Mouse (Mus musculus): Measurements from ENCODE around the gene Prph.
"Not testable (repeated sequence)": the region's sequence is repeated elsewhere in the genome, so short reads cannot be mapped to it uniquely, and the experiment has no call there.

Gene Prph

DNA sequence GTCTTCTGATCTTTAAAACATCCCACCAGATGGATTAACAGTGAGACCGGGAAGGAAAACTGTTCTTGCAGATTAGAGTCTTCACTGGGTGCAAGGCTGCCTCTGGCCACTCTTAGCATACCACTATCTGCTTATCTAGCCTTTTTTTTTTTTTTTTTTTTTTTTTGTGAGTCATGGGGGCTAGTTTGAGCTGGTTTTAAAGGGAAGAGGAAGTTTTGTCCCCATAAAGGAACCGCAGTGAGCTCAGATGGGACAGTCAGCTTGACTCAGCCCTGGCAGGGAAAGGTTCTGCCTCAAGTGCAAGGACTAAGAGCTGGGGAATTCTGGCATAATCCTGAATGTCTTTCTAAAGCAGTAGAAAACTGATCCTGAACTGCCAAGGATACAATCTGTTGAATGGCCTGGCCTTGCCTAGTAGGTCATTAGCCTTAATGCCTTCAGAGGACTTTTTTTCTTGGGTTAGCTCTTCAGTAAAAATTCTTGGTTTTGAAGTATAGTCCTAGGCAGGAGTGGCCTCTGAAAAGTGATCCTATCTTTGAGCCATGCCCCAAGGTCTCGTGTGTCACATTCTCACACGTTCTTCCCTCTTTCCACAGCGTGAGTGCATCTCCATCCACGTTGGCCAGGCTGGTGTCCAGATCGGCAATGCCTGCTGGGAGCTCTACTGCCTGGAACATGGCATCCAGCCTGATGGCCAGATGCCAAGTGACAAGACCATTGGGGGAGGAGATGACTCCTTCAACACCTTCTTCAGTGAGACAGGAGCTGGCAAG, 21.3 kb upstream of the Prph start:
- DNase-seq (ENCODE audit: low read depth, low spot score), result no peak

DNA sequence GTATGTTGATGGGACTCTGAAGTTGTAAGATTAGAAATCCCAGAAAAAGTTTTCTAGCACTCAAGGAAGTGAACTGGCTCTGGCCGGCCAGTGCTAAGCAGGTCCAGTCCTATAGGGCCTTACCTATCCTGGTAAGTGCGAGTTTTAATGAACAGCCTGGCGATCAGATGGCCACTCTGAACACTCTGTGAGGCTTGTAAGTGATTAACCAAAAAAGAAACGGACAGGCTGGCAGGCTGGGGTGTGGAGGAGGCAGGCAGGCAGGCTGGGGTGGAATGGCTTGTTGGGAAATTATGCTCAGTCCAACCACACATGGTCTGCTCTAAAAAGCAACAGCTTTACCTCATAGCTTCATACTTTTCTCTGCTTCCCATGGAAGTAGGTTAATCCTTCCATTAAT, 19.5 kb upstream of the Prph start:
- DNase-seq (ENCODE audit: low read depth, low spot score), result no peak

DNA sequence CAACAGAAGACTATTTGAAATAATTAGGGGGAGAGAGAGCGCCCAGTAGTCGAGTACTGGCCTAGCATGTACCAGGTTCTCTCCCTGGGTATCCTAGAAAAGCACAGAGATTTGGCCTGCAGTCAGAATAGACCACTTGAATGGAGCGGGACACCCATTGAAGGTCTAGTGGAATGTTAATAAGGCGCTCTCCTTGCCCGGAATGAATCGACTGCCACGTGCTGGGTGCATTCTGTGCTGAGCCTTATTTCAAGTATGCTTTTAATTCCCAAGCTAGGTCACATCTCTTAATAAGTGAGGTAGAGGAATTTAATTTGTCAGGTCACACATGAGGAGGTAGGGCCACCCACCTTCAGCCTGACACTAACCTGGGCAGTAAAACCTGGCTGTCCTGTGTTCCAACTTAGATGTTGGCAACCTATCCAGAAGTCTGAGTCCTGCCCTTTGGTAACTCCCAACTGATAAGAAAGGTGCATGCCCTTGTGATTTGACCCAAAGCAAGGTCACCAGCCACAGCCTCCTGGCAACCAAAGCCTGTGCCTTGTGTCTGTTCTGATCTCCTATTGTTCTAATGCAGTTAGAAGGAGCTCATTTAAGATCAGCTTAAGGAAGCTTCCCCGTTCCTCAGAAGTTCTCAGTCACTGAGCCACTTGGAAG, 18.6 kb upstream of the Prph start:
- DNase-seq (ENCODE audit: low read depth, low spot score), result no peak

DNA sequence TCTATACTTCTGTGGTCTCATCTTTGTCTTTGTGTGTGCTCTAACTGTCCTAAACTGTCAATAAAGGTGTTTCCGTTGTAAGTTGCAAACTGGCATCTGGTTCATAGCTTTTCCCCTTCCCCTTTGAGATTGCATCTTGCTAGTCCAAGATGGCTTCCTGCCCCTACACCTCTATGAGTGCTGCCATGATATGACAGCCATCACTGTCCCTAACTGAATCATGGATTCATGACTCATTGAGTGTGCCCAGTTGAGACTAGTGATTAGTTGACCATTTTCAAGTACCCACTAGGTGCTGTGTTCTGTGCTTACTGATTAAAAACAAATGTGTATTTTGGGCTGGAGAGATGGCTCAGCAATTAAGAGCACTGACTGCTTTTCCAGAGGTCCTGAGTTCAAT, 16.9 kb upstream of the Prph start:
- no peak for DNase-seq (ENCODE audit: low read depth, low spot score)

GRCm38 (mm10) chr15:99038797-99039196, 16.2 kb upstream of the Prph start:
- DNase-seq (ENCODE audit: low read depth, low spot score), result no peak

DNA sequence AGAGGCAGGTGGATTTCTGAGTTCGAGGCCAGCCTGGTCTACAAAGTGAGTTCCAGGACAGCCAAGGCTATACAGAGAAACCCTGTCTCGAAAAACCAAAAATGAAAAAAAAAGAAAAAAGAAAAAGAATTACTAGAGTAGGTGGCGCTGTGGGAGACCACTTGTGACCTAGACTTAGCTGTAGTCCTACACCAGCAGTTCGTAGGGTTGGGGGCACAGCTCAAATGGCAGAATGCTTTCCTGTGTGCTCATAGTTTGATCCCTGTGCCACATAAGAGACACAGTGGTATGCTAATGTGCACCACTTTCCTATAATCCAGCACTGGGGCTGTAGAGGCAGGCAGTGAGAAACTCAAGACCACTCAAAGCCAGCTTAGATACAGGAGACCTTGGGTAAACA, 15.7 kb upstream of the Prph start:
- DNase-seq (ENCODE audit: low read depth, low spot score), result no peak

DNA sequence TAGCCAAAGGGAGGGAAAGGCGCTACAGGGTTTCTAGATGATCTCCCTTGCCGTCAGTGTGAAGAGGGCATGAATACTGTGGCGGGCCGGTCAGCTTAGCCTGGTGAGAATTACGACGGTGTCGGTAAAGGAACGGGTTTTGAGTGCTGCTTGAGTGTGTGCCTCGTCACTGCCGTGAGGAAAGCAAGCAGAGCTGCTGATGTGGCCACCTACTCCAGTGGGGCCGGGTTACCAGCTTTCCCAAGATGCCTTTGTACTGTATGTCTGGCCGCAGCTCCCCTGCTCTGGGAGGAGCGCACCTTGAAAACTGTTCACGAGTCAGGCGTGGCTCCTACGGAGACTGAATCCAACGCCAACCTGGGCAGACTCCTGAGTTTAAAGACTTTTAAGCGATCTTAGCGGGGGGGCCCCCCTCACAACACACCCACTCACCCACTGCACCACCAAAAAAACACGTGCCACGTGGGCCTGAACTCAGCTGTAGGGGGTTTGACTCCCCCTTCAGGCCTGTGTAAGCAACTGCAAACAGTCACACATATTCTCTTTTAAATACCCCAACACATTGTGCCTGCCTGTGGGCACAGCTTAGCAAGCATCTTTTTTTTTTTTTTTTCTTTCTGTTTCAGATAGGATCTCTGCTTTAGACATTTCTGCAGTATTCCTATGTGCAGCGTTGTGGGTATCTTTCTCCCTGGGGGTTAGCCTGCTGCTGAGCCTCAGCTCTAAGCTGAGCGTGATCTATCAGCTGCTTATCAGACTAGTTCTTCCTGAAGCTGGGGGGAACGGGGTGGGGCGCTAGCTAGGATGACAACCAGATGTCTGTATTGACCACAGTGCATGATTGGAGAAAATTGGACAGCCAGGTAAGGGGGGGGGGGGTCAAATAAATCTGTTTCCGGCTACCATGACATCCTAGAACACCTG, 14.7 kb upstream of the Prph start:
- DNase-seq (ENCODE audit: low read depth, low spot score), result peak; percentile 75

GRCm38 (mm10) chr15:99040920-99041856, 13.8 kb upstream of the Prph start:
- no peak for DNase-seq (ENCODE audit: low read depth, low spot score)

DNA sequence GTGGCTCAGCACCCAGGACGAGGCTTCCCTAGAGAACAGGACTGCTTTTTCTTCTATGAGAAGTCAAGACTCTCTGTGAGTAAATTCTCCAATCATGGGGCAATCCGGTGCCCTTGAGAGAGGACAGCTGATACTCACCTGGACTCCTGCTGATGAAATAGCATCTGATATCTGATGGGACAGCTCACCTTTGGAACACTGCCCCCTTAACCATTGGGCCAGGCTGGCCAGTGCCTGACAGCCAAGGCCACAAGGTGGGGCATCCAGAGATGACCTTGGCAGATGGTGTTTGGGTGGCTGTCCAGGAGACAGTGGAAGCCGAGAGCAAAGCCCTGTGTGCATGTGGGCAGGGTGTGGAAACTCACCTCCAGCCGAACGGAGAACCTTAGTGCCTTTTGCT, 12.6 kb upstream of the Prph start:
- no peak for DNase-seq (ENCODE audit: low read depth, low spot score)

GRCm38 (mm10) chr15:99044854-99045253, 10.1 kb upstream of the Prph start:
- peak; percentile 80 for DNase-seq (ENCODE audit: low read depth, low spot score)

DNA sequence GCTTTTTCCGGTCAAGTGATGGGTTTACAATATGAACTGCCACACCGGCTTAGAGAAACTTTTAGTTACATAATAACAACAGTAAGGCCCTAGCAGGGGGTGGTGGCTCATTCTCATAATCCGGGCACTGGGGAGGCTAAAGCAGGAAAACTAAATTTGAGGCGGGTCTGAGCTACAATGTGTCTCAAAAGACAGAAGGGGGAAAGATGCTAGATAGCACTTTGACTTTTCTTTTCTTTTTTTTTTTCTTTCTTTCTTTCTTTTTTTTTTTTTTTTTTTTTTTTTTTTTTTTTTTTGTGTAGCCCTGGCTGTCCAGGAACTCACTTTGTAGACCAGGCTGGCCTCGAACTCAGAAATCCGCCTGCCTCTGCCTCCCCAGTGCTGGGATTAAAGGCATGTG, 9.2 kb upstream of the Prph start:
- not testable (repeated sequence) for DNase-seq (ENCODE audit: low read depth, low spot score)

DNA sequence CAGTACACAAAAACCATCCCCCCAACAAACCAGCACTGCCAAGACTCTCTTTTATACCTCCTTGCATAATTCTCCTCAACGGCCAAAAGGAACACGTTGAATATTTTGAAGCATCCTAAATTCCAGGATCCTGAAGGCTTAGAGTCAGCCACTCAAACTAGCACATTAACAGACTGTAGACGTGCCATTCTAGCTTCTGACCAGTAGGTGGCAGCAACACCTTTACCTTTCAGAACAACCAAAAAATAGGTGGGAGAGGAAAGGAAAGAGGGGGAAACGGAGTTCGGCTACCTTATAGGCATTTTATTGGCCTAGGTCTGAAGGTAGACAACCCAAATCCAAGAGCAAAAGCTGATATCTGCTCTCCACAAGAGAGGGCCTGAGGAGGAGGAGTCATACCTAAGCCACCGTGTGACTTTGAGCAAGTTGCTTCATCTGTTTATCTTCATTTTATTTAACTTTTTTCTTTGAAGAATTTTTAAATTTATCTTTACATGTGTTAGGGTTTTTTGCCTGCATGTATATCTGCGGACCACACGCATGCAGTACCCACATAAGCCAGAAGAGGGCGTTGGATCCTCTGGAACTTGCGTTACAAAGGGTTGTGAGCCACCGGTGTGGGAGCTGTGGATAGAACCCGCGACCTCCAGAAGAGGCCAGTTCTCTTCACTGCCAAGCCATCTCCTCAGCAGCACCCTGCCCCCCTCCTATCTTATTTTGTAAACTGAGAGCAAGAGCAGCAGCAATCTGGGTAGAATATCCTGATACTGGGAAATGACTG, 5.3 kb upstream of the Prph start:
- DNase-seq (ENCODE audit: low read depth, low spot score), result peak; percentile 84

GRCm38 (mm10) chr15:99053373-99053772, 1.6 kb upstream of the Prph start:
- DNase-seq (ENCODE audit: low read depth, low spot score), result peak; percentile 77

GRCm38 (mm10) chr15:99055511-99055961, 562 bp downstream of the Prph start:
- DNase-seq (ENCODE audit: low read depth, low spot score), result peak; percentile 71

DNA sequence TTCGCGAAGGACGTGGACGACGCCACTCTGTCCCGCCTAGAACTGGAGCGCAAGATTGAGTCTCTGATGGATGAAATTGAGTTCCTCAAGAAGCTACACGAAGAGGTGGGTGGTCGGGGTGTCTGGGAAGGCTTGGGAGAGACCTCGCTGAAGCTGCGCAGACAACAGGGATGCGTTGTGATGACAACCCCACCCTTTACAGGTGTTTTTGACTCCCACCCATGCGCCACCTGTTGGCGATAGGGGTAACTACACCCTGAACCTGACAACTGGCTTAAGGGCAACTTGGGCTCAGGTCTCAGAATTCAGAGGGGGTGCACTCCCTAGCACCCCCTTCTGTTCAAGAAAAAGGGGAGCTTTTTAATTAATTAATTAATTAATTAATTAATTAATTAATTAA, 1.4 kb downstream of the Prph start:
- peak; percentile 89 for DNase-seq (ENCODE audit: low read depth, low spot score)

- DNase-seq (ENCODE audit: low read depth, low spot score), result no peak
Measured at GRCm38 (mm10) chr15:99065557-99066165, 10.7 kb downstream of the Prph start.

GRCm38 (mm10) chr15:99071988-99072387, 17.0 kb downstream of the Prph start:
- DNase-seq (ENCODE audit: low read depth, low spot score), result no peak

- DNase-seq (ENCODE audit: low read depth, low spot score), result no peak
Measured at GRCm38 (mm10) chr15:99074019-99074599, 19.1 kb downstream of the Prph start, which contains the start of gene Troap. TSS of gene Troap (plus strand) at chr15:99074575.

DNA sequence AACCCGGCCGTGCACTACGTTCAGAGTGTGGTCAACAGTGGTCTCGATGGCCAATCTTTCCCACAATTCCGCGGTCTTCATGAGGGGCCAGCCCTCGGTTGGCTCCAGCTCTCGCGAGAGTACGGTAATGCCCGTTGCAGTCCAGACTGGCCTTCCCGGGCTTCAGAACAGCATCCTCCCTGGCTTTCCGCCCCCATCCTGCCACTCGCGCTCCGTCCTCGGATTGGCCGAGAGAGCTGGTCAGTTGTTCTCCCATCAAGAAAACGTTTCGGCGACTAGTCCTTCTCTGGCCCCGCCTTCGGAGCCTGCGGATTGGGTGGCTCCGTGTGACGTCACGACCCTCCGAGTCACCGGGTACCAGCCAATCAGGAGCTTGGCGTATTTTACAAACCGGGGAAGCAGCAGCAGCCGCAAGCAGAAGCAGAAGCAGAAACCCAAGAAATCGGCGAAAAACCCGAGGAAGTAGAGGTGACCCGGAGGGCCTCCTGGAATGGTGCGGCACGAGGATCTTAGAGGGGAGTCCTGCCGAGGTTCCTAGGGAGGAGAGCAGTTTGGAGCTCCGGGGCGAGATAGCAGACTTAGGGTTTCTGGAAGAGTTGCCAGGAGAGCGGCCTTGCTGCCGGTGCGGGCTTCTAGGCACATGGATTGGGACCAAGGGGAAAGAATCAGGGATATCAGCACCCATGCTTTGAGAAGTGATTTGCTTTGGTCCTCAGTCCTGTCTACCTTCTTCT, 19.8 kb downstream of the Prph start:
- peak; percentile 96 for DNase-seq (ENCODE audit: low read depth, low spot score)

Measured in R1 (cell line).